Mouse (Mus musculus) liver, embryonic 14.5 days (tissue): ENCODE measurements around the gene Cemip.

Source experiments
- CTCF ChIP-seq: IDR thresholded peaks from 2 replicates; pipeline ENCODE4 v1.5.1; 2016; ENCODE audit warnings: antibody characterized with exemption, low read depth, control low read depth
- EP300 ChIP-seq: IDR thresholded peaks from 2 replicates; pipeline ENCODE4 v1.6.1; 2016; ENCODE audit warnings: antibody characterized with exemption, low read depth

DNA sequence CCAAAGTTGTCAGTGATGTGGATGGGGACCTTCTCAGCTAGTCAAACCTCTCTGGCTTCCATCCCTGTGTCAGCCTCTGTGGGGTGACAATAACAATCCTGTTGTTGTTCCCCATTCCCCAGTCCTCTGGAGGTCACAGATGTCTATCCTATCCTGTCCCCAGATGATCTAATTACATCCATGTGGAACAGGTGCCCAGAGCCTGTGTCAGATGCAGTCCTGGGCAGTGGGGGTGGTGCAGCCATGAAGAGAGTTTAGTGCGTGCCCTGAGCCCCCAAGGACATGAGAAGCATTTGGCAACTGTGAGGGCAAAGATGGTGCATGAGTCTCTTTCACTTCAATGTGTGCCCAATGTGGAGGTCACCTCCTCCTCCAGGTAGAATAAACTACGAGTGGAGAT lies 100.6 kb downstream of the Cemip start:
- TF ChIP-seq CTCF (no peak), EP300 (no peak)
